Mouse (Mus musculus) cerebellum, adult 11 months (tissue): ENCODE results near the gene Nf2.

ENCODE experiments used
- DNase-seq: peaks from one replicate; pipeline ENCODE4 v3.0.0; 2022

The Nf2 gene

GRCm38 (mm10) chr11:4789691-4790090, 59.6 kb downstream of the Nf2 start:
- DNase-seq, result no peak

GRCm38 (mm10) chr11:4784629-4785142, 64.7 kb downstream of the Nf2 start:
- no peak for DNase-seq

- DNase-seq, result no peak
Measured at GRCm38 (mm10) chr11:4783116-4783515, 66.2 kb downstream of the Nf2 start.

- no peak for DNase-seq
Measured at GRCm38 (mm10) chr11:4780927-4781326, 68.4 kb downstream of the Nf2 start.

GRCm38 (mm10) chr11:4772925-4773324, 76.4 kb downstream of the Nf2 start:
- peak; percentile 56 for DNase-seq

GRCm38 (mm10) chr11:4771756-4772155, 77.6 kb downstream of the Nf2 start:
- no peak for DNase-seq

GRCm38 (mm10) chr11:4769881-4770280, 79.5 kb downstream of the Nf2 start:
- DNase-seq, result no peak

- no peak for DNase-seq
Measured at GRCm38 (mm10) chr11:4769293-4769692, 80.0 kb downstream of the Nf2 start.

GRCm38 (mm10) chr11:4768399-4768798, 80.9 kb downstream of the Nf2 start:
- DNase-seq, result no peak

- no peak for DNase-seq
Measured at GRCm38 (mm10) chr11:4764476-4764875, 84.9 kb downstream of the Nf2 start.

- no peak for DNase-seq
Measured at GRCm38 (mm10) chr11:4763631-4764030, 85.7 kb downstream of the Nf2 start.

- no peak for DNase-seq
Measured at GRCm38 (mm10) chr11:4762511-4762910, 86.8 kb downstream of the Nf2 start.

- DNase-seq, result no peak
Measured at GRCm38 (mm10) chr11:4761991-4762390, 87.3 kb downstream of the Nf2 start.

GRCm38 (mm10) chr11:4760438-4760837, 88.9 kb downstream of the Nf2 start:
- DNase-seq, result no peak

- DNase-seq, result no peak
Measured at GRCm38 (mm10) chr11:4757789-4758158, 91.6 kb downstream of the Nf2 start.

- no peak for DNase-seq
Measured at GRCm38 (mm10) chr11:4756984-4757788, 92.2 kb downstream of the Nf2 start.

- DNase-seq, result no peak
Measured at GRCm38 (mm10) chr11:4756460-4756859, 92.9 kb downstream of the Nf2 start.

- no peak for DNase-seq
Measured at GRCm38 (mm10) chr11:4754867-4755266, 94.5 kb downstream of the Nf2 start.

GRCm38 (mm10) chr11:4754036-4754435, 95.3 kb downstream of the Nf2 start:
- DNase-seq, result no peak

GRCm38 (mm10) chr11:4752836-4753235, 96.5 kb downstream of the Nf2 start:
- DNase-seq, result no peak

- no peak for DNase-seq
Measured at GRCm38 (mm10) chr11:4750263-4750662, 99.1 kb downstream of the Nf2 start.

- no peak for DNase-seq
Measured at GRCm38 (mm10) chr11:4747285-4747684, 102.1 kb downstream of the Nf2 start.

- no peak for DNase-seq
Measured at GRCm38 (mm10) chr11:4746733-4747132, 102.6 kb downstream of the Nf2 start, which contains the start of gene Cabp7. Gene Cabp7, minus strand, starts transcription at chr11:4746778.

GRCm38 (mm10) chr11:4745969-4746368, 103.4 kb downstream of the Nf2 start:
- DNase-seq, result no peak

GRCm38 (mm10) chr11:4744691-4745090, 104.6 kb downstream of the Nf2 start:
- DNase-seq, result no peak
